Mouse (Mus musculus) ES-CJ7 (cell line): ENCODE data around the gene Gm3591.
"Not testable (repeated sequence)": the region's sequence is repeated elsewhere in the genome, so short reads cannot be mapped to it uniquely, and the experiment has no call there.

Source experiments
- DNase-seq: peaks from one replicate; pipeline ENCODE4 v3.0.0; 2011; ENCODE audit warnings: low read depth, low spot score

The Gm3591 gene

GRCm38 (mm10) chr14:6412382-6412781, at the start of gene Gm3591:
Gm3591 (minus strand) TSS chr14:6412482.
- not testable (repeated sequence) for DNase-seq

GRCm38 (mm10) chr14:6444511-6444910, 32.2 kb upstream of the Gm3591 start, which contains the start of gene Gm3594:
Gm3594 (minus strand) TSS chr14:6444611.
- DNase-seq: not testable (repeated sequence)

- not testable (repeated sequence) for DNase-seq
Measured at GRCm38 (mm10) chr14:6440774-6441173, 28.5 kb upstream of the Gm3591 start.

- not testable (repeated sequence) for DNase-seq
Measured at GRCm38 (mm10) chr14:6440206-6440605, 27.9 kb upstream of the Gm3591 start.

GRCm38 (mm10) chr14:6426766-6427165, 14.5 kb upstream of the Gm3591 start:
- DNase-seq: not testable (repeated sequence)

GRCm38 (mm10) chr14:6426353-6426752, 14.1 kb upstream of the Gm3591 start:
- DNase-seq: not testable (repeated sequence)

GRCm38 (mm10) chr14:6390219-6390618, 22.1 kb downstream of the Gm3591 start, which contains the start of gene Gm16440:
Gm16440 (minus strand) TSS chr14:6390319.
- DNase-seq: not testable (repeated sequence)
